Mouse (Mus musculus) heart, embryonic 16.5 days (tissue): ENCODE results near the gene Afg3l1. TPM values are rescaled to one million over a fixed set of nuclear protein-coding genes. Genes with fewer than 3 reads are reported as not detected.
A peak's percentile ranks its signal among the peaks of the same experiment; 100 is the strongest.
"Not testable (repeated sequence)": the region's sequence is repeated elsewhere in the genome, so short reads cannot be mapped to it uniquely, and the experiment has no call there.

Experiments used
- ATAC-seq: fragments of 200-750 bp; cut with Nextera tagmentation; replicated peaks from 2 replicates; pipeline ENCODE4 v1.8.0; 2017; ENCODE audit warnings: moderate number of reproducible peaks; ENCODE audit not compliant: insufficient read depth, low FRiP score; ENCODE audit errors: extremely low read depth
- H3K27ac ChIP-seq: fragments of 300-500 bp; sonication (generic); 2 replicates; pipeline ENCODE4 v1.5.1; 2014; ENCODE audit warnings: mild to moderate bottlenecking, low read length, control low read depth, moderate library complexity
- H3K27me3 ChIP-seq: fragments of 300-500 bp; sonication (generic); 2 replicates; pipeline ENCODE4 v1.6.1; 2014; ENCODE audit warnings: low read length, mixed read lengths; ENCODE audit not compliant: control insufficient read depth, insufficient read depth
- H3K36me3 ChIP-seq: fragments of 300-500 bp; sonication (generic); 2 replicates; pipeline ENCODE4 v1.6.1; 2014; ENCODE audit not compliant: control insufficient read depth, insufficient read depth
- H3K4me1 ChIP-seq: fragments of 300-500 bp; sonication (generic); 2 replicates; pipeline ENCODE4 v1.6.1; 2014; ENCODE audit warnings: low read length, mixed read lengths; ENCODE audit not compliant: control insufficient read depth, insufficient read depth
- H3K4me2 ChIP-seq: fragments of 300-500 bp; sonication (generic); 2 replicates; pipeline ENCODE4 v1.6.1; 2014; ENCODE audit warnings: low read depth, mild to moderate bottlenecking, control low read depth, low read length
- H3K4me3 ChIP-seq: fragments of 300-500 bp; sonication (generic); 2 replicates; pipeline ENCODE4 v1.5.1; 2014; ENCODE audit warnings: mild to moderate bottlenecking, control low read depth, low read length
- H3K9ac ChIP-seq: fragments of 300-500 bp; sonication (generic); 2 replicates; pipeline ENCODE4 v1.6.1; 2014; ENCODE audit warnings: low read length, control low read depth
- H3K9me3 ChIP-seq: fragments of 300-500 bp; sonication (generic); replicated peaks from 2 replicates; pipeline ENCODE4 v1.6.1; 2016; ENCODE audit warnings: low read length; ENCODE audit not compliant: control insufficient read depth
- WGBS: fragments of 180-500 bp; shearing (Covaris S2); extraction: QIAGEN DNeasy Blood & Tissue Kit; methylation state at CpG from one replicate; pipeline ENCODE4 v1.1.7; 2014; 5-methylcytosine and 5-hydroxymethylcytosine counted together
- polyA plus RNA-seq: library from polyadenylated mRNA; unstranded; fragments of >200 nt; fragmentation: Nextera tagmentation; extraction: Ambion mirVana; gene quantifications from 2 replicates; pipeline ENCODE4 v1.2.1, GENCODE M21; 2015

Afg3l1 gene
- polyA plus RNA-seq: 44.3 and 44.6 TPM in 2 replicates

- Histone ChIP-seq H3K27me3 (no peaks in the 10 kb centered on the region), H3K9ac (peak within 1 kb of the TSS; percentile 89), H3K9me3 (no peaks in the 10 kb centered on the region), H3K4me1 (peaks cover 13% of the 10 kb centered on the region), H3K36me3 (peaks cover 13% of the 10 kb centered on the region), H3K27ac (peak within 1 kb of the TSS; percentile 92), H3K4me3 (peak within 1 kb of the TSS; percentile 88), H3K4me2 (peak within 1 kb of the TSS; percentile 84)
- peak; percentile 94 for ATAC-seq
- under 1% methylated on average over 58 of the region's 58 CpGs for WGBS
Observed at GRCm38 (mm10) chr8:123477737-123478258, at the start of gene Afg3l1. TSS of gene Afg3l1 (plus strand) at chr8:123477903.

DNA sequence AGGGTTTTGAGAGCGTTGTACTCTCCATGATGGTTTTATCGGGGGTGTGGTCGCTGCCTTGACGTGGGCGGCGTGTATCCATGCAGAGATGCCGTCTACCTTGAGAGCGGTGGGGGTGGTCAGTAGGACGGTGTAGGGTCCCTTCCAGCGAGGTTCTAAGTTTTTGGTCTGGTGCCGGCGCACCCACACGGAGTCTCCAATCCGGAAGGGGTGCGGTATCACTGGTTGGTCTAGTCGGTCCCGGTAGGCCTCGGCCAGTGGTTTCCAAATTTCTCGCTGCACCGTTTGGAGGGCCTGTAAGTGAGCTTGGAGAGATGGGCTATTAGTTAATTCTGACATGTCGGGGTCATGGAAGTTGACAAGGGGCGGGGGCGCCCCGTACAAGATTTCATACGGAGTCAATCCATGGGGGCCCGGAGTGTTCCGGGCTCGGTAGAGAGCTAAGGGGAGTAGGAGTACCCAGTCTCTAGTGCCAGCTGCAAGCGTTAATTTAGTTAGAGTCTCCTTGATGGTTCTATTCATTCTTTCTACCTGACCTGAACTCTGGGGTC, 49.3 kb upstream of the Afg3l1 start:
- Histone ChIP-seq H3K4me3 (no peak overlapping the region), H3K9me3 (peaks cover 61% of the 10 kb centered on the region), H3K9ac (no peak overlapping the region), H3K4me2 (no peak overlapping the region), H3K36me3 (no peaks in the 10 kb centered on the region), H3K4me1 (no peaks in the 10 kb centered on the region), H3K27ac (no peak overlapping the region), H3K27me3 (no peaks in the 10 kb centered on the region)
- 95% methylated on average over 29 of the region's 29 CpGs for WGBS
- ATAC-seq: no peak

GRCm38 (mm10) chr8:123428939-123429721, 48.6 kb upstream of the Afg3l1 start:
- no peak for ATAC-seq
- no peaks in the 10 kb centered on the region for H3K27me3 ChIP-seq
- H3K9me3 ChIP-seq: peaks cover 62% of the 10 kb centered on the region

GRCm38 (mm10) chr8:123429722-123430013, 48.0 kb upstream of the Afg3l1 start:
- H3K9me3 ChIP-seq: peaks cover 62% of the 10 kb centered on the region
- not testable (repeated sequence) for H3K4me2 ChIP-seq, H3K27ac ChIP-seq, H3K9ac ChIP-seq, H3K4me1 ChIP-seq, H3K4me3 ChIP-seq, ATAC-seq, H3K27me3 ChIP-seq, H3K36me3 ChIP-seq
- WGBS: 92% methylated on average over 15 of the region's 15 CpGs

More at GRCm38 (mm10) chr8:123428939-123429721, 48.6 kb upstream of the Afg3l1 start:
- H3K4me1 ChIP-seq: no peaks in the 10 kb centered on the region
- no peak overlapping the region for H3K9ac ChIP-seq
- no peak overlapping the region for H3K4me2 ChIP-seq
- no peaks in the 10 kb centered on the region for H3K36me3 ChIP-seq
- no peak overlapping the region for H3K27ac ChIP-seq
- WGBS: 93% methylated on average over 23 of the region's 23 CpGs
- H3K4me3 ChIP-seq: no peak overlapping the region

DNA sequence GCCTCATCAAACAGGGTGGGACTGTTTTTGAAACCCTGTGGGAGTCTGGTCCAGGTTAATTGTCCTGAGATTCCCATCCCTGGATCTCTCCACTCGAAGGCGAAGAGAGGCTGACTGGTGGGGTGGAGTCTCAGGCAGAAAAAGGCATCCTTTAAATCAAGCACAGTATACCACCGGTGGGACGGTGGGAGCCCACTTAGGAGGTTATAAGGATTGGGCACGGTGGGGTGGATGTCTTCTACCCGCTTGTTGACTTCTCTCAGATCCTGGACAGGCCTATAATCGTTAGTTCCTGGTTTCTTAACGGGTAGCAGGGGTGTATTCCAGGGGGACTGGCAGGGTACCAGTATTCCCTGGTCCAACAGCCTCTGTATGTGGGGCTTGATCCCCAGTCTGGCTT, 46.8 kb upstream of the Afg3l1 start:
- H3K9ac ChIP-seq, H3K4me3 ChIP-seq, H3K4me2 ChIP-seq, H3K27me3 ChIP-seq, ATAC-seq, H3K36me3 ChIP-seq, H3K27ac ChIP-seq, H3K4me1 ChIP-seq: not testable (repeated sequence)
- peaks cover 61% of the 10 kb centered on the region for H3K9me3 ChIP-seq
- WGBS: 81% methylated on average over 8 of the region's 8 CpGs

DNA sequence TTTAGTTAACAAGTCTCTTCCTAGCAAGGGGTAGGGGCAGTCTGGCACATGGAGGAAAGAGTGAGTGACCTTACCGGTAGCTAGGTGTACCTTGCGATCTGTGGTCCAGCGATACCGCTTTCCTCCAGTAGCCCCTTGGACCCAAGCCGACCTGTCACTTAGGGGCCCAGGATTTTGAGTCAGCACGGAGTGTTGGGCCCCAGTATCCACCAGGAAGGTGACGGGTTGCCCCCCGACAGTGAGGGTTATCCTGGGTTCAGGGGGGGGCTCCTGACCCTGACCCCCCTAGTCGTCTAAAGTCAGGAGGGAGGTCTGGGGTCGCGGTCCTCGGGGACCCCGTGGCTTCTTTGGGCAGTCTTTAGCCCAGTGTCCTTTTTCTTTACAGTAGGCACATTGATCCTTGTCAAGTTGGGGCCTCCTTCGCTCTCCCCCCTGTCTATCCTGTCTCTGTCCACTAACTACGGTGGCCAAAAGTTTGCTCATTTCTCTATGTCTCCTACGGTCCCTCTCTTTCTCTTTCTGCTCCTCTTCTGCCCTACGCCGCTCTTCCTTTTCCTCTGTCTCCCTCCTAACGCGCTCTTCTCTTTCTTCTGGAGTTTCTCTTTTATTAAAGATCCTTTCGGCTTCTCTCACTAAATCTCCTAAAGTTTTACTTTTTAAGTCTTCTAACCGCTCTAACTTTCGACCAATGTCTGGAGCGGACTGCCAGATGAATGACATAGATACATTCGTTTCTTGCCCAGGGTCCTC, 45.9 kb upstream of the Afg3l1 start:
- WGBS: 95% methylated on average over 25 of the region's 25 CpGs

DNA sequence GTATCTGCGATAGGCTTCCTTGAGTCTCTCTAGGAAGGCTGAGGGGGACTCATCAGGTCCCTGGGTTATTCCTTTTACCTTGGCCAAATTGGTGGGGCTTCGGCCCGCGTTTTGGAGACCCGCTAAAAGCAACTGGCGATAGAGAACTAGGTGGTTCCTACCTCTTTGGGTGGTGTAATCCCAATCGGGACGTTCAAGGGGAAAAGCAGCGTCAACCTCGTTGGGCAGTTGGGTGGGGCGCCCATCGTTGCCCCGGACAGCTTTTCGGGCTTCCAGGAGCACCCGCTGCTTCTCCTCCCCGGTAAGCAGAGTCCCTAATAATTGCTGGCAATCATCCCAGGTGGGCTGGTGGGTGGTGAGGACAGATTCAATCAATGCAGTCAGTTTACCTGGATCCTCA, 45.3 kb upstream of the Afg3l1 start:
- H3K36me3 ChIP-seq: no peaks in the 10 kb centered on the region
- H3K4me2 ChIP-seq: no peak overlapping the region
- no peaks in the 10 kb centered on the region for H3K27me3 ChIP-seq
- no peak overlapping the region for H3K27ac ChIP-seq
- H3K4me1 ChIP-seq: no peaks in the 10 kb centered on the region
- no peak for ATAC-seq
- no peak overlapping the region for H3K4me3 ChIP-seq
- no peak overlapping the region for H3K9ac ChIP-seq
- 94% methylated on average over 16 of the region's 16 CpGs for WGBS
- peaks cover 49% of the 10 kb centered on the region for H3K9me3 ChIP-seq

More for the DNA sequence above, 45.9 kb upstream of the Afg3l1 start:
- ATAC-seq: no peak
- H3K27ac ChIP-seq: no peak overlapping the region
- no peaks in the 10 kb centered on the region for H3K4me1 ChIP-seq
- no peak overlapping the region for H3K4me2 ChIP-seq
- no peaks in the 10 kb centered on the region for H3K27me3 ChIP-seq
- no peaks in the 10 kb centered on the region for H3K36me3 ChIP-seq
- no peak overlapping the region for H3K9ac ChIP-seq
- peaks cover 55% of the 10 kb centered on the region for H3K9me3 ChIP-seq
- no peak overlapping the region for H3K4me3 ChIP-seq

- WGBS: 96% methylated on average over 45 of the region's 47 CpGs
- ATAC-seq, H3K9ac ChIP-seq, H3K27ac ChIP-seq, H3K27me3 ChIP-seq, H3K4me1 ChIP-seq, H3K4me3 ChIP-seq, H3K36me3 ChIP-seq, H3K4me2 ChIP-seq: not testable (repeated sequence)
- peaks cover 39% of the 10 kb centered on the region for H3K9me3 ChIP-seq
Observed at GRCm38 (mm10) chr8:123433241-123433974, 44.3 kb upstream of the Afg3l1 start.
